Mouse (Mus musculus): ENCODE measurements at regions not wholly inside any gene's neighbourhood (a gene's known extent, or its start where the extent isn't known, plus 50 kb on each side); places are given as distances from the start of the nearest gene placed in this dataset.
A peak's percentile ranks its signal among the peaks of the same experiment; 100 is the strongest.

DNA sequence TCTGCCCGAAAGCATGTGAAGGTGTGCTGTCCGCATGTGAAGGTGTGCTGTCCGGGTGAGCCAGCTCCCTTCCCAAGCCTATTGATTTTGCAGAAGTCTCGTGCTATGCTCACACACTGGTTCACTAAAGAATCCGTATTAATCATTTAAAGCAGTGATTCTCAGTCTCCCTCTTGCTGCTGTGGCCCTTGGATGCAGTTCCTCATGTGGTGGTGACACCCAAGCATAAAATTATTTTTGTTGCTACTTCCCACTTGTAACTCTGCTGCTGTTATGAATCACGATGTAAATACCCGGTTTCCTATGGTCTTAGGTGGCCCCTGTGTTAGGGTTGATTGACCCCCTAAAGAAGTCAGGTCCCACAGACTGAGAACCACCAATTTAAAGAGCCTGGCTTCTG is 55.7 kb upstream of the Emb start:
- H3K27ac ChIP-seq (ENCODE audit: poor library complexity, severe bottlenecking) = no peak overlapping the region
- no peaks in the 10 kb centered on the region for H3K36me3 ChIP-seq
- H3K4me3 ChIP-seq = no peak overlapping the region
- no peak overlapping the region for H3K9ac ChIP-seq
- no peak overlapping the region for H3K4me2 ChIP-seq
- no peaks in the 10 kb centered on the region for H3K9me3 ChIP-seq (replicated peaks)
- ATAC-seq (ENCODE audit: insufficient number of reproducible peaks, low FRiP score) = no peak
- WGBS = 87% methylated on average over 7 of the region's 7 CpGs
- no peaks in the 10 kb centered on the region for H3K4me1 ChIP-seq (replicated peaks)
- H3K27me3 ChIP-seq (replicated peaks) = no peaks in the 10 kb centered on the region

DNA sequence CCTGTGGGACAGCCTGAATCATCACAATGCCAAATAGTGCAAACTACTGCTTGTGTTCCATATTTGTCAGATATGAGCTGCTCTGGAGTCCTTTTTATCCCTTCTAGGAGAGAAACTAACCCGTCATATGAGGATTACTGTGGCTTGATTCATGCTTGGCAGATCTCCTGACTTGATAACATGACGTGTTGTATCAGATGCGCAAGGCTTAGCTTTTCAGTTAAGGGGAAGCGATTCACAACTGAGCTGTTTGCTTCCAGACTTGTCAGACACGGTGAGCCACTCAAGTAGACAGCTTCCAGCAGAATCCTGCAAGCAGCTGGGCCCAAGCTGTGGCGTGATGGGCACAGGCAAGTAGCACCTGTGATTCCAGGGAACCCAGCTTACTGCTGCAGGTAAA is 64.5 kb upstream of the Emb start:
- Histone ChIP-seq H3K27ac (ENCODE audit: poor library complexity, severe bottlenecking) (no peak overlapping the region), H3K4me3 (no peak overlapping the region), H3K36me3 (no peaks in the 10 kb centered on the region), H3K4me2 (no peak overlapping the region), H3K9ac (no peak overlapping the region), H3K9me3 (replicated peaks) (no peaks in the 10 kb centered on the region), H3K4me1 (replicated peaks) (peaks cover 3% of the 10 kb centered on the region; the same call in 1 of the 2 replicates), H3K27me3 (replicated peaks) (no peaks in the 10 kb centered on the region)
- no peak for ATAC-seq (ENCODE audit: insufficient number of reproducible peaks, low FRiP score)
- WGBS = 54% methylated on average over 6 of the region's 6 CpGs

DNA sequence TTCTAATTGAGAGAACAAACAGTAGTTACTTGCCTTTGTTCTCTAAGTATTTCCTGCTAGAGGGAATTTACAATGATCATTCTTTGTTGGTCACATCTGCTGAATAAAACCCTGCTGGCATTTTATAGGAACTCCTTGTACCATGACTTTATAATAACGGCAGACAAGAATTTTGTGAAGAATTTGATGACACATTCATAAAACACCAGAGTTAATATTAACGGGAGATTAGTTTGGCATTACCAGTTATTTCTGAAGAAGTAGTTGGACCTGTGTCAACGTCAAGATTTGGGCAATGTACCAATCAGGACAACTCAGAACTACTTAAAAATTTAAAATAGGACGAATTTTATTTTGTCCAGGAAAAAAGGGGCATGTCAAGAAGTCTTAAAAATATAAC is 65.1 kb upstream of the Emb start:
- no peak overlapping the region for H3K4me2 ChIP-seq
- no peak for ATAC-seq (ENCODE audit: insufficient number of reproducible peaks, low FRiP score)
- H3K4me1 ChIP-seq (replicated peaks) = peaks cover 3% of the 10 kb centered on the region; the same call in 1 of the 2 replicates
- 80% methylated on average over 4 of the region's 4 CpGs for WGBS
- no peak overlapping the region for H3K4me3 ChIP-seq
- H3K9ac ChIP-seq = no peak overlapping the region
- H3K9me3 ChIP-seq (replicated peaks) = no peaks in the 10 kb centered on the region
- H3K27me3 ChIP-seq (replicated peaks) = no peaks in the 10 kb centered on the region
- H3K27ac ChIP-seq (ENCODE audit: poor library complexity, severe bottlenecking) = no peak overlapping the region
- H3K36me3 ChIP-seq = no peaks in the 10 kb centered on the region

DNA sequence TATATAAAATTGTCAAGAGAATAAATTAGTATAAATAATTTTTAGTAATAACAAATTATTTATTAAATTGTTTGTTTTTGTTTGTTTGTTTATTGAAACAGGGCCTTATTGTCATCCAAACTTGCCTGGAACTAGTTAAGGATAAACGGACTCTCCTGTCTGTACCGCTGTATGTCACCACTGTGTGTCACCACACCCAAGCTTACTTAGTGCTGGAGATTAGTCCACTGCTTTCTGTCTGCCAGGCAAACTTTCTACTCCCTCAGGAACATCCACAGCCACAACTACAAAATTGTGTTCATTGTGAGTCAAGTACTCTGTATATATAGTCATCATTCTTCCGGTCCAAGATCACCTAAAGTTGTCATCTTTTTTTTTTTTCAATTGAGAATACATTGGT is 74.0 kb upstream of the Emb start:
- Histone ChIP-seq H3K36me3 (no peaks in the 10 kb centered on the region), H3K27ac (ENCODE audit: poor library complexity, severe bottlenecking) (no peak overlapping the region), H3K4me3 (no peak overlapping the region), H3K27me3 (replicated peaks) (no peaks in the 10 kb centered on the region), H3K9me3 (replicated peaks) (no peaks in the 10 kb centered on the region), H3K9ac (no peak overlapping the region), H3K4me2 (no peak overlapping the region), H3K4me1 (replicated peaks) (no peaks in the 10 kb centered on the region)
- no peak for ATAC-seq (ENCODE audit: insufficient number of reproducible peaks, low FRiP score)
- WGBS = 66% methylated on average over 3 of the region's 3 CpGs

DNA sequence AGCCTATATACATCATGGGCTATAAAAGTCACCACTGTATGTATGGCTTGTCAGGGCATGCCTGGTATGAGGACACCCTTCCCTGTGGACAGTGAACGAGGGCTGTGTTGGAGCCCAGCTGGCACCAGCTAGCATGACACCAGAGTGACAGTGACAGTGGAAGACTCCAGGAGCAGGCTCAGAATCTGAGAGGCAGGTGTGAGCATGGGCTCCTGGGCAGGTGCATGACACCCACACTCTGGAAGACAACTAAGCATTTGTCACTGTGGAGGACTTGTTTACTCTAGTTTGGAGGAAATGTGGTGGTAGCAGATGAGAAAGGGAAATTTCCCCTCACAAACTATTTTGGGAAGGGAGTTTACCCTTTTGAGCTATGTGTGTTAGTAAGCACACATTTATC is 76.2 kb upstream of the Emb start:
- no peak overlapping the region for H3K9ac ChIP-seq
- H3K9me3 ChIP-seq (replicated peaks) = no peaks in the 10 kb centered on the region
- no peak overlapping the region for H3K4me2 ChIP-seq
- no peaks in the 10 kb centered on the region for H3K27me3 ChIP-seq (replicated peaks)
- no peak for ATAC-seq (ENCODE audit: insufficient number of reproducible peaks, low FRiP score)
- no peaks in the 10 kb centered on the region for H3K36me3 ChIP-seq
- WGBS = 76% methylated on average over 1 of the region's 1 CpGs
- no peak overlapping the region for H3K4me3 ChIP-seq
- no peak overlapping the region for H3K27ac ChIP-seq (ENCODE audit: poor library complexity, severe bottlenecking)
- peaks cover 2% of the 10 kb centered on the region for H3K4me1 ChIP-seq (replicated peaks)

DNA sequence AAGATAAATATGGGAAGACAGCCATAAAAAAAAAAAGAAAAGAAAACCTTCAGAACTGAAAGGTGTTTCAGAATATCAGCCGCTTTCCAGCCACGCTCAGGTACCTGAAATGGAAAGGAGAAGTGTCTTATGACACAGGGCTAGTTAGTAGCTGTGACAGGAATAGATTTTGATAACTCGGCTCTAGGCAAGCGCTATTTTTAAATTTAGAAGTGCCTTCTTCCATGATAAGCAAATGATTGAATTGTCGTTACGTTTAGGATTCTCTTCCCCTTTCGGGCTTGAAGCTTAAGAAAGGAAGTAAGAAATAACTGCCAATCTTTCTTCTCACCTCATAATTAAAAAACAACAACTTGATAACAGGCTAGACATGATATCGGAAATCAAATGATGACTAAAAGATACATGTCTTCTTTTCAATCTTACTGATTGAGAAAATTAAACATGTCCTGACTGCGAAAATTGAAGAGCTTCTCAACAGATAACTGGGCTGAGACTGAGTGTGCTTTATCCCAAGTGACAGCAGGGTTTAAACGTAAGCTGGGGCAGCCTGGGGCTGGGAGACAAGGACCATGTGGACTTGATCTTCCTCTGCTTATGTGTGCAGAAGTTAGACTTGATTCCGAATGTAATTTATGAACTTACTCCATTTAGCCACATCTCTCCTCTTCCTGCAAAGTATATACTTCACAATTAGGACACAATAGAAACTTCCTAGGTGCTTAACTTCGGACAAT is 80.4 kb upstream of the Emb start:
- Histone ChIP-seq H3K4me1 (replicated peaks) (peaks cover 4% of the 10 kb centered on the region), H3K4me2 (peak overlapping the region; percentile 36; the same call in 1 of the 2 replicates), H3K4me3 (no peak overlapping the region), H3K36me3 (no peaks in the 10 kb centered on the region), H3K27ac (ENCODE audit: poor library complexity, severe bottlenecking) (peak overlapping the region; percentile 60), H3K9me3 (replicated peaks) (no peaks in the 10 kb centered on the region), H3K27me3 (replicated peaks) (no peaks in the 10 kb centered on the region), H3K9ac (no peak overlapping the region)
- WGBS = 37% methylated on average over 12 of the region's 12 CpGs
- ATAC-seq (ENCODE audit: insufficient number of reproducible peaks, low FRiP score) = no peak

DNA sequence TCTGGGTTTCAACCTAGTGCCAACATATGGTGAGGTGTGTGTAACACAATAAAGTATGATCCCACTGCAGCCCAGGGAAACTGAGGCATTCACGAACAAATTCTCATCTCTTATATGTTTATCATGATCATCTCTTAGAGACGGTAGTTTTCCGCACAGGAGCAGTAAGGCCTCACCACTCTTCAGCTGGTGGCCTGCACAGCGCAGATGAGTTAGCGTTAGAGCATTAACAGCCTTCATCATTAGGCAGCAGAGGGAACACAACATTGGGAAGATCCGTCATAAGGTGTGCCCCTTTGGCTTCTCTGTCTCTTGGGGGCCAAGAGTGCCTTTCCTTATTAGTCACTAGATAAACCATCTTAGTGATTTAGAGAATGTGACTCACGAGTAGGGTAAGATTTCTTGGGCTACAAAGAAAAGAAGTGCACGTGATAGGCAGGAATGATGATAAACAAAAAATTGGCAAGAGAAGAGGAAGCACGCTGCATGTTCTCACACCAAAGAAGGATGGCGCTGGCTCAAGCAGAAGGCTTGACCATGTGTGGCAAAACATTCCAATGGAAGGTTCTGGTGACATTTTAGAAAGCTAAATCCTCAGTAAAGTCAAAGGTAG is 81.1 kb upstream of the Emb start:
- H3K4me3 ChIP-seq = no peak overlapping the region
- no peaks in the 10 kb centered on the region for H3K9me3 ChIP-seq (replicated peaks)
- H3K4me2 ChIP-seq = no peak overlapping the region
- peaks cover 4% of the 10 kb centered on the region for H3K4me1 ChIP-seq (replicated peaks)
- H3K9ac ChIP-seq = no peak overlapping the region
- H3K36me3 ChIP-seq = no peaks in the 10 kb centered on the region
- 63% methylated on average over 10 of the region's 10 CpGs for WGBS
- no peak overlapping the region for H3K27ac ChIP-seq (ENCODE audit: poor library complexity, severe bottlenecking)
- ATAC-seq (ENCODE audit: insufficient number of reproducible peaks, low FRiP score) = no peak
- H3K27me3 ChIP-seq (replicated peaks) = no peaks in the 10 kb centered on the region

DNA sequence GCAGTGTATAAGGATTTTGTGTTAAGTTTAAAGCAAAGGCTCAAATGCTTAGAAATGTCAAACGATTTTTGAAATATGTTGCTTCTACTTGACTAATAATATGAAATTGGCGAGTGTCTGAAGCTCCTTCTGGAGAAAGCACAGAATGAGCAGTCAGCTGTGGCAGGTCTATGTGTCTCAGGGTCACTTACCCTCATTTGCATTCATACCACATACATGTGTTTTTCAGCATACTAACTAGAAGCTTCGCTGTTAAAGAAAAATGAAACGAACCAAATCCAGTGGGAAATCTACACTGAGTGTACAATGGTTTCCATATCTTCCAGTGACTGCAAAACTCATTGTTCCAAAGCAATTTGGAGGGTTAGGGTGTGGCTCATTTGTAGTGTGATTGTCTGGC is 88.7 kb upstream of the Emb start:
- no peak overlapping the region for H3K9ac ChIP-seq
- no peak overlapping the region for H3K27ac ChIP-seq (ENCODE audit: poor library complexity, severe bottlenecking)
- WGBS = 77% methylated on average over 4 of the region's 4 CpGs
- no peaks in the 10 kb centered on the region for H3K27me3 ChIP-seq (replicated peaks)
- no peaks in the 10 kb centered on the region for H3K4me1 ChIP-seq (replicated peaks)
- no peak overlapping the region for H3K4me3 ChIP-seq
- no peak overlapping the region for H3K4me2 ChIP-seq
- ATAC-seq (ENCODE audit: insufficient number of reproducible peaks, low FRiP score) = no peak
- H3K36me3 ChIP-seq = no peaks in the 10 kb centered on the region
- H3K9me3 ChIP-seq (replicated peaks) = no peaks in the 10 kb centered on the region

DNA sequence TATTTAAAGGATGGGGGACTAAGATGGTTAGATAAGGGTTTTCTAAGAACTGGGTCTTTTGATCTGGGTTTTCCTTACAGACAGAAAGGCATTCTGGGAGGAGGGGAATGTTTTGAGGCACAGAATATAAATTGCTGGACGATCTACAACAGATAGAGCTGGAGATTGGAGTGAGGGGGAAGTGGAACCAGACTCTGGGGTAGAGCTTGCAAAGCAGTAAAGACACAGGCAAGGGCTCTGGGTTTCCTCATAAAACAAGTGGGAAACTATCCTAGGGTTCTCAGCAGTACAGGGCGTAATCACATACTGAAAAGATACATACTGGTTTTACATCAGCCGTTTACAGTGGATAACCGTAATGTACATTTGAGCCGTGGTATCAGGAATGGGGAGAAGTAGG is 89.5 kb upstream of the Parp8 start:
- H3K4me2 ChIP-seq = no peak overlapping the region
- H3K9me3 ChIP-seq (replicated peaks) = no peaks in the 10 kb centered on the region
- H3K36me3 ChIP-seq = no peaks in the 10 kb centered on the region
- H3K4me3 ChIP-seq = no peak overlapping the region
- no peaks in the 10 kb centered on the region for H3K4me1 ChIP-seq (replicated peaks)
- ATAC-seq (ENCODE audit: insufficient number of reproducible peaks, low FRiP score) = no peak
- no peak overlapping the region for H3K27ac ChIP-seq (ENCODE audit: poor library complexity, severe bottlenecking)
- no peak overlapping the region for H3K9ac ChIP-seq
- H3K27me3 ChIP-seq (replicated peaks) = no peaks in the 10 kb centered on the region
- 75% methylated on average over 5 of the region's 5 CpGs for WGBS

DNA sequence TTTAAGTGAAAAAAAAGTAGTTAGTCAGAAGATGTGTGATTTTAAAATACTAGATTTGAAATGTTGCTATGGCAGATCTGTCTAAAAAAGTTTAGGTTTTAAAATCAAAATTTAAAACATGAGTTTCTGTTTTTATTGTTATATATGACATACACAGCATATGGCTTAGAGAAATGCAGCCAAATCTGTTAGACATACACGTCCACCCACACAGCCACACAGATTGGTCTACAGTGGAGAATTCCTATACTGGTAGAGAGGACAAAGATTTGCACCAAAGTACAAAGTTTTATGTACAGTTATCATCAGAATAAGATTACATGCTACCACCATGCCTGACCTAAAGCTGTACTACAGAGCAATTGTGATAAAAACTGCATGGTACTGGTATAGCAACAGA is 87.1 kb upstream of the Parp8 start:
- no peaks in the 10 kb centered on the region for H3K36me3 ChIP-seq
- no peak for ATAC-seq (ENCODE audit: insufficient number of reproducible peaks, low FRiP score)
- 78% methylated on average over 1 of the region's 1 CpGs for WGBS
- H3K4me3 ChIP-seq = no peak overlapping the region
- no peak overlapping the region for H3K4me2 ChIP-seq
- no peaks in the 10 kb centered on the region for H3K9me3 ChIP-seq (replicated peaks)
- no peaks in the 10 kb centered on the region for H3K4me1 ChIP-seq (replicated peaks)
- no peaks in the 10 kb centered on the region for H3K27me3 ChIP-seq (replicated peaks)
- no peak overlapping the region for H3K9ac ChIP-seq
- H3K27ac ChIP-seq (ENCODE audit: poor library complexity, severe bottlenecking) = no peak overlapping the region

DNA sequence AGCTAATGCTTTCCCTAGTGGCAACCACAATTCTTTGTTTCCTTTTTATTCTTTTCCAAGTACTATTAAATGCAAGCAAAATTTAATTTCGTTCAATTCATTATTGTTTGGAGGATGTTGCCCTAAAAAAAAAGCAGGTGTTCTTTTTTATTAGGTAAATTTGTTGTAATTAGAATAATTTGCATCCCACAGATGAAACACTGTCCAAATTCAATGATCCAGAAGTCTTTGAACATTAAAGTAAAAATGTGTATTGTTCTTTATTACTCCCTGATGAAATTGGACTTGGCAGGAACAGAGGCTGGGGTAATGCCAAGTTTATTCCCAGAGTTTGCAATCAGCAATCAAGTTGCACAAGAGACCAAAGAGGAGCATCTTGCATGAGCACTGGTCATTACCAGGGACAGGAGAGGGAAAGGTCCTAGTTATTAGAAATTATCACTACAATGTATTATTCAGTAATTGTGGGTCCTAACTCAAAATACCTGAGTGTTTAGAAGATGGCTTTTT is 79.9 kb upstream of the Parp8 start:
- Histone ChIP-seq H3K36me3 (no peaks in the 10 kb centered on the region), H3K27me3 (replicated peaks) (no peaks in the 10 kb centered on the region), H3K9me3 (replicated peaks) (no peaks in the 10 kb centered on the region), H3K4me3 (no peak overlapping the region), H3K4me2 (no peak overlapping the region), H3K4me1 (replicated peaks) (no peaks in the 10 kb centered on the region), H3K27ac (ENCODE audit: poor library complexity, severe bottlenecking) (no peak overlapping the region), H3K9ac (no peak overlapping the region)
- no peak for ATAC-seq (ENCODE audit: insufficient number of reproducible peaks, low FRiP score)
- 48% methylated on average over 1 of the region's 1 CpGs for WGBS

DNA sequence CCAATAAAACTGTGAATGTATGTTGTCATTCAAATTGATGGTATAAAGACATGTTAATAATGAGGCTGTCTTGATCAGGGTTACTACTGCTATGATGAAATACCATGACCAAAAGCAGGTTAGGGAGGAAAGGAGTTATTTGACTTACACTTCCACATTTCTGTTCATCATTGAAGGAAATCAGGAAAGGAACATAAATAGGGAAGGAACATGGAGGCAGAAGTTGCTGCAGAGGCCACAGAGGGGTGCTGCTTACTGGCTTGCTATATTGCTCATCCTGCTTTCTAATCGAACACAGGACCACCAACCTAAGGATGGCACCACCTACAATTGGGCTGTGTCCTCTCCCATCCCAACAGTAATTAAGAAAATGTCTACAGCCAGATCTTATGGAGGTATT is 69.4 kb upstream of the Parp8 start:
- Histone ChIP-seq H3K4me1 (replicated peaks) (no peaks in the 10 kb centered on the region), H3K9ac (no peak overlapping the region), H3K9me3 (replicated peaks) (no peaks in the 10 kb centered on the region), H3K4me2 (no peak overlapping the region), H3K27ac (ENCODE audit: poor library complexity, severe bottlenecking) (no peak overlapping the region), H3K36me3 (no peaks in the 10 kb centered on the region), H3K4me3 (no peak overlapping the region), H3K27me3 (replicated peaks) (no peaks in the 10 kb centered on the region)
- 81% methylated on average over 1 of the region's 1 CpGs for WGBS
- no peak for ATAC-seq (ENCODE audit: insufficient number of reproducible peaks, low FRiP score)
